Mouse (Mus musculus) kidney, embryonic 14.5 days (tissue): Measurements from ENCODE around the gene Plet1. TPM values are rescaled to one million over a fixed set of nuclear protein-coding genes. Genes with fewer than 3 reads are reported as not detected.

Experiments used
- ATAC-seq: fragments of 200-750 bp; cut with Nextera tagmentation; 2 replicates; pipeline ENCODE4 v1.8.0; 2017; ENCODE audit warnings: moderate number of reproducible peaks, mild to moderate bottlenecking, moderate TSS enrichment, moderate library complexity; ENCODE audit not compliant: low FRiP score, low TSS enrichment
- H3K27ac ChIP-seq: fragments of 300-500 bp; sonication (generic); 2 replicates; pipeline ENCODE4 v1.5.1; 2014; ENCODE audit warnings: low read depth, mild to moderate bottlenecking, low read length, moderate library complexity, mixed read lengths
- H3K27me3 ChIP-seq: fragments of 300-500 bp; sonication (generic); 2 replicates; pipeline ENCODE4 v1.6.1; 2014; ENCODE audit warnings: mild to moderate bottlenecking, low read length; ENCODE audit not compliant: control insufficient read depth, insufficient read depth
- H3K36me3 ChIP-seq: fragments of 300-500 bp; sonication (generic); 2 replicates; pipeline ENCODE4 v1.6.1; 2014; ENCODE audit warnings: low read length, mixed read lengths; ENCODE audit not compliant: control insufficient read depth, insufficient read depth
- H3K4me1 ChIP-seq: fragments of 300-500 bp; sonication (generic); 2 replicates; pipeline ENCODE4 v1.6.1; 2014; ENCODE audit warnings: low read length, mixed read lengths; ENCODE audit not compliant: control insufficient read depth, insufficient read depth
- H3K4me2 ChIP-seq: fragments of 300-500 bp; sonication (generic); replicated peaks from 2 replicates; pipeline ENCODE4 v1.6.1; 2014; ENCODE audit warnings: low read depth, mild to moderate bottlenecking, low read length
- H3K4me3 ChIP-seq: fragments of 300-500 bp; sonication (generic); 2 replicates; pipeline ENCODE4 v1.5.1; 2014; ENCODE audit warnings: mild to moderate bottlenecking, low read length
- H3K9ac ChIP-seq: fragments of 300-500 bp; sonication (generic); 2 replicates; pipeline ENCODE4 v1.6.1; 2014; ENCODE audit warnings: low read depth, mild to moderate bottlenecking, low read length, moderate library complexity
- H3K9me3 ChIP-seq: fragments of 300-500 bp; sonication (generic); 2 replicates; pipeline ENCODE4 v1.6.1; 2016; ENCODE audit warnings: low read length; ENCODE audit not compliant: control insufficient read depth
- WGBS: fragments of 180-500 bp; shearing (Covaris S2); extraction: QIAGEN DNeasy Blood & Tissue Kit; methylation state at CpG from one replicate; pipeline ENCODE4 v1.1.7; 2014; 5-methylcytosine and 5-hydroxymethylcytosine counted together
- polyA plus RNA-seq: library from polyadenylated mRNA; unstranded; fragments of >200 nt; fragmentation: Nextera tagmentation; extraction: Ambion mirVana; gene quantifications from 2 replicates; pipeline ENCODE4 v1.2.1, GENCODE M21; 2014

Plet1 gene
- polyA plus RNA-seq, result 32.1 and 36.7 TPM in 2 replicates

DNA sequence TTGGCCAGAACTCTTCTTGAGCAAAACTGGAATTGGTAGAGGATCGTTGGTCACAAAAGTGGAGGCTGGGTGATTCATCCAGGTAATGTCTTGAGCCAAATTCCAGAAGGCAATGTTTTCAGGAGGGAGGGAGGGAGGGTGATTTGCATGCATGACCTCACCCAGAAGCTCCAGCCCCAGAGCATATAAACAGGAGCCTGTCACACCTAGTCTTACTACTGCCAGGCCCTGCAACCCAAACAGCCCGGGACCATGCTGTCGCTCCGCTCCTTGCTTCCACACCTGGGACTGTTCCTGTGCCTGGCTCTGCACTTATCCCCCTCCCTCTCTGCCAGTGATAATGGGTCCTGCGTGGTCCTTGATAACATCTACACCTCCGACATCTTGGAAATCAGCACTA lies at the start of gene Plet1:
TSS of gene Plet1 (plus strand) at position 215 of the 400 bp plus-strand sequence.
- no peaks in the 10 kb centered on the region; the same call in none of the 2 replicates for H3K4me1 ChIP-seq
- no peaks in the 10 kb centered on the region for H3K9me3 ChIP-seq
- H3K4me3 ChIP-seq, result peak within 1 kb of the TSS; percentile 9; the same call in 1 of the 2 replicates
- peak within 1 kb of the TSS; percentile 24 for H3K4me2 ChIP-seq
- H3K9ac ChIP-seq, result peak within 1 kb of the TSS; percentile 13; the same call in 1 of the 2 replicates
- no peaks in the 10 kb centered on the region for H3K36me3 ChIP-seq
- peak; percentile 67; the same call in 1 of the 2 replicates for ATAC-seq
- WGBS, result 72% methylated on average over 6 of the region's 6 CpGs
- H3K27me3 ChIP-seq, result no peaks in the 10 kb centered on the region
- H3K27ac ChIP-seq, result no peak within 1 kb of the TSS; the same call in 1 of the 2 replicates

DNA sequence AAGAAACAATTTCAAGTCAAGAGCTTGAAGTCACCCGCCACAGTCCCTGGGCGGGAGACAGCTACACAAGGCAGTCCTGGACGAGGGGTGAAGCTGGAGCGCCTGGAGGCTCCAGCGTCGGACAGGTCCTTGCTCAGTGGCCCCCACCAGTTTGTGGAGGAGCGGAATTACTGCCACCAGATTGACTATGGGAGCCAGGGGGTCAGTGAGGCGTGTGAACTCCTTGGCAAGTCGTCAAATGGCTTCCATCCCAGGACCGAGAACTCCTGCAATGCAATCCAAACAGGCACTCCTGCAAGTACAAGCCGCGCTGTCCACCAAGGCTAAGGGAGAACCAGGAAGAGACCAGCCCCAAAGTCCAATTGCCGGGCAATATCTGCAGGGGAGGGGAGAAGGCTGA lies 45.3 kb upstream of the Plet1 start:
- Histone ChIP-seq H3K9ac (no peak overlapping the region), H3K27ac (no peak overlapping the region), H3K9me3 (no peaks in the 10 kb centered on the region), H3K36me3 (no peaks in the 10 kb centered on the region), H3K4me1 (0 out of 2 replicates have a peak, but pooled peaks cover 10% of the 10 kb centered on the region), H3K27me3 (no peaks in the 10 kb centered on the region), H3K4me2 (no peak overlapping the region), H3K4me3 (no peak overlapping the region)
- WGBS, result 29% methylated on average over 13 of the region's 13 CpGs
- ATAC-seq, result no peak

DNA sequence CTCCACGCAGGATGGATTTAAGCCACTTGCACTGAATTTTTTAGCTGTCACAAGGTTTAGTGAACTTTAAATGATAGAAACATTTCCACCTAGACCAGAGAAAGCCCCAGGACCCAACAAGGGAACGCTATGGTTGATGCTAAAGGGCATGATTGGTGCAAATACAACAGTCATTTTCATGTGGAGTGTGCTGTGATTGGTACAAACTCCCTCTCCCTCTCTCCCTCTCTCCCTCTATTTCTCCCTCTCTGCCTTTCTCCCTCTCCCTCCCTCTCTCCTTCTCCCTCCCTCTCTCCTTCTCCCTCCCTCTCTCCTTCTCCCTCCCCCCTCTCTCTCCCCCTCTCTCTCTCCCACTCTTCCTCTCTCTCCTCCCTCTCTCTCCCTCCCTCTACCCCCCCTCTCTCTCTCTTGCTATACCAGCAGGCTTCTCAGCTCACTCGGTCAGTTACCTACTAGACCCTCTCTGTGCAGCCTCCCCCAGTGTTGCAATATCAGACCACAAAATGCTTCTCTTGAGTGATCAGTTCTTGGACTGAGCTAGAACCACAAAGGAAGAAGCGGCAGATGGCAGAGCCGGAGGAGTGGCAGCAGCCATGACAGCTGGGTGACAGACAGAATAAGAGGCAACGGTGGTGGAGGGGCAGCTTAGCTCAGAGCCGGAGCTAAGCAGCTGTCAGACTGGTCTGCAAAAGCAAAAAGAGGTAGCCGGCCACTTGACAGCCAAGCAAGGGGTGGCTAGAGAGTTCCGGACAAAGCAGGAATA lies 42.7 kb upstream of the Plet1 start:
- H3K9me3 ChIP-seq, result no peaks in the 10 kb centered on the region
- 0 out of 2 replicates have a peak, but pooled peaks cover 10% of the 10 kb centered on the region for H3K4me1 ChIP-seq
- no peak overlapping the region for H3K4me3 ChIP-seq
- H3K27me3 ChIP-seq, result no peaks in the 10 kb centered on the region
- 42% methylated on average over 9 of the region's 9 CpGs for WGBS
- H3K36me3 ChIP-seq, result no peaks in the 10 kb centered on the region
- H3K9ac ChIP-seq, result no peak overlapping the region
- no peak overlapping the region for H3K4me2 ChIP-seq
- no peak for ATAC-seq
- no peak overlapping the region for H3K27ac ChIP-seq

DNA sequence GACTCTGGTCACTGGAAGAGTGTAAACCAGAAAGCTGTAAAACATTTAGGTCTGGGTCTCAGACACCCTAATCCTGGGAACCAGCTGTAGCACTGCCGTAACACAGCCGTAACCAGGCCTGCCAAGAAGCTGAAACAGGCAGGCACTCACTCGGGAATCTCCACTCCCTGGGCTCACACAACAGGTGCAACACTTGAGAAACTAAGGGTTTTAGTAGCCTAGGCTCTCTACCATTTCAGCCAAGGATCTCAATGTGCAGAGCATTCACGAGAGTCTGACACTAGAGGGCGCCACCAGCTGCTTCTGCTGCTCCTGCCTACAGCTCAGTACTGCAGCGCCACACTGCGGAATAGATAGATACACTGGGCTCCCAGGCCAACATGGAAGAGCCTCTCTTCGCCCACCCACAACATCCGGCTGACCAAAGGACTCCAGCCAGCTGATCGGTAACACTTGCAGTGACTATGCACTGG lies 42.0 kb upstream of the Plet1 start:
- no peaks in the 10 kb centered on the region for H3K36me3 ChIP-seq
- no peaks in the 10 kb centered on the region for H3K9me3 ChIP-seq
- H3K4me2 ChIP-seq, result peak overlapping the region; percentile 24
- H3K9ac ChIP-seq, result no peak overlapping the region
- no peak overlapping the region for H3K4me3 ChIP-seq
- peak; percentile 79 for ATAC-seq
- H3K27me3 ChIP-seq, result no peaks in the 10 kb centered on the region
- H3K4me1 ChIP-seq, result 0 out of 2 replicates have a peak, but pooled peaks cover 10% of the 10 kb centered on the region
- WGBS, result 11% methylated on average over 10 of the region's 10 CpGs
- H3K27ac ChIP-seq, result no peak overlapping the region

DNA sequence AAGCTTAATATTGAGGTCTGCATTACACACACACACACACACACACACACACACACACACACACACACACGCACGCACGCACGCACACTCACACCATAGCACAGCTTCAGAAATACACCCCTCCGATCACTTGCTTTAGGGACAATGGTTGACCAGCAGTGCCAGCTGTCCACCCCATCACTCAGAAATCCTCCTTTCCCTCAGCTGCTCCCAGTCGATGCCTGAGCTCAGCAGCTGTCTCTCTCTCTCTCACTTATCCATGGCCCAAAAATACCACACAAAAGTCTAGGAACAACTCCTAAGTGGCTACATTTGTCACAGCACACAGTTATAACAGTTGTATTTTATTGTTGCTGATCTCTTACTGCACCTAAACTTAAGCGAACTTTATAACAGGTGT lies 36.7 kb upstream of the Plet1 start:
- H3K36me3 ChIP-seq, result no peaks in the 10 kb centered on the region
- no peaks in the 10 kb centered on the region for H3K9me3 ChIP-seq
- H3K4me3 ChIP-seq, result no peak overlapping the region
- 88% methylated on average over 7 of the region's 7 CpGs for WGBS
- H3K4me1 ChIP-seq, result 0 out of 2 replicates have a peak, but pooled peaks cover 2% of the 10 kb centered on the region
- no peak overlapping the region for H3K27ac ChIP-seq
- no peaks in the 10 kb centered on the region for H3K27me3 ChIP-seq
- no peak overlapping the region for H3K4me2 ChIP-seq
- no peak overlapping the region for H3K9ac ChIP-seq
- ATAC-seq, result no peak

DNA sequence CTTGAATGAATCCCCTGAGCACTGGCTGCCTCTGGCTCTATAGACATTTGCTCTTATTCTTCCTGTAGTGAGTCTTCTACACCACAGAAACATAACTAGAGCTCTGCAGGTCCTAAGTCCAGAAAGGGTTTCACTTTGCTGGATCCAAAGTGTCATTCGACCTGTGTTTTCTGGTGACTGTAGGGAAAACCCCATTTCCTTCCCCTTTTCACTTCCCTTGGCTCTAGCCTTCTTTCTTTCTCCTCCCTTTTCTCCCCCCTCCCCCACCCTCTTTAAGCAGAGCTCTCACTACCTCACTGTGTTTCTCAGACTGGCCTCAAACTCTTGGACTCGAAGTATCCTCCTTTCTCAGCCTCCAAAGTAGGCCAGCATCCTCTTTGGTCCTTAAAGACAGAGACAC lies 34.8 kb upstream of the Plet1 start:
- H3K36me3 ChIP-seq, result no peaks in the 10 kb centered on the region
- no peak overlapping the region for H3K9ac ChIP-seq
- no peak overlapping the region for H3K27ac ChIP-seq
- 0 out of 2 replicates have a peak, but pooled peaks cover 3% of the 10 kb centered on the region for H3K4me1 ChIP-seq
- no peak overlapping the region for H3K4me2 ChIP-seq
- H3K4me3 ChIP-seq, result no peak overlapping the region
- no peak for ATAC-seq
- 38% methylated on average over 2 of the region's 2 CpGs for WGBS
- H3K9me3 ChIP-seq, result no peaks in the 10 kb centered on the region
- no peaks in the 10 kb centered on the region for H3K27me3 ChIP-seq

DNA sequence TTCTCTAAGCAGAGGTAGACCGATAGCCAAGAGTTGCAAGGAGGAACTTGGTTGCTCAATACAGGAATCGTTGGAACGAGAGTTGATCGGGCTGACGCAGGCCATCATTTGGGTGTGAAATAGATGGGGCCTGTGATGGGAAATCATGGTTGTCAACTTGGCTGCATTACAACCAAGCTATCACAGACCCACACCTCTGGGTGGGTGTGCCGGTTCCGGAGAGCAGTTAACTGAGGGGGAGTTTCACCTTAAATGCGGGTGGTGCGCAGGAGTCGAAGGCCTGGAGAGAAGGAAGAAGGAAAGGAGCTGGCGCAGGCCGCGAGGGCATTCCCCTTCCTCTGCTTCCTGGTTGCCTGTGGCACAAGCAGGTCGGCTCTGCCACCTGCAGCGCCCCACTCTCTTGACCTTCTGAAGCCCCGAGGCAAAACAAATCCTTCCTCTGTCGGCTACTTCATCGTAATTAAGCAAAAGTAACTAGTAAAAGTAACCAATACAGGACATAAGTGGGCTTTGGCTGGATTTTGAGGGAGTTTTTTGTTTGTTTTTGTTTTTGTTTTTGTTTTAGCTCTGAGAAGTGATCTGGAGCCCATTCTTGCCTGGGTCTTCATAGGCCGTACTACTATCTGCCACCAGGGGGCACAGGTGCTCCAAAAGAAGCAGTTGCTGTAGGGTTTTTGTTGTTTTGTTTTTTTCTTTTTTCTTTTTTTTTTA lies 31.7 kb upstream of the Plet1 start:
- Histone ChIP-seq H3K9ac (0 out of 2 replicates have a peak overlapping the region, but pooled peaks have one; percentile 28), H3K4me3 (peak overlapping the region; percentile 19), H3K4me1 (0 out of 2 replicates have a peak, but pooled peaks cover 3% of the 10 kb centered on the region), H3K4me2 (peak overlapping the region; percentile 43), H3K27ac (no peak overlapping the region), H3K9me3 (no peaks in the 10 kb centered on the region), H3K27me3 (no peaks in the 10 kb centered on the region), H3K36me3 (no peaks in the 10 kb centered on the region)
- WGBS, result 41% methylated on average over 19 of the region's 19 CpGs
- peak; percentile 35; the same call in 1 of the 2 replicates for ATAC-seq

DNA sequence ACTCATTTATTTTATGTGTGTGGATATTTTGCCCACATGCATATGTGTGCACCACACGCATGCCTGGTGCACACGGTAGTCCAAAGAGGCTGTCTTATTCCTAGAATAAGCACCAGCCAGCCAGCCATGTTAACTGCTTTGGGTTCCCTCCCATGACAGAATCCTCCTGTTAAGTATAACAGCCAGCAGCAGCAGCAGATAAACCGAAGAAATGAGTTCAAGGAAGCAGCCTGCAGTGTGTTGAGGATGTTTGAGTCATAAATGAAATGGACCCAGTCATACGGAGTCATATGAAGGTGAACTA lies 31.2 kb upstream of the Plet1 start:
- Histone ChIP-seq H3K36me3 (no peaks in the 10 kb centered on the region), H3K27me3 (no peaks in the 10 kb centered on the region), H3K4me1 (0 out of 2 replicates have a peak, but pooled peaks cover 3% of the 10 kb centered on the region), H3K27ac (no peak overlapping the region), H3K9me3 (no peaks in the 10 kb centered on the region), H3K4me2 (peak overlapping the region; percentile 43), H3K9ac (no peak overlapping the region), H3K4me3 (no peak overlapping the region)
- WGBS, result 36% methylated on average over 4 of the region's 4 CpGs
- 0 out of 2 replicates have a peak, but pooled peaks have one; percentile 57 for ATAC-seq
